Mouse (Mus musculus): ENCODE data around the gene Sox13.

The Sox13 gene

DNA sequence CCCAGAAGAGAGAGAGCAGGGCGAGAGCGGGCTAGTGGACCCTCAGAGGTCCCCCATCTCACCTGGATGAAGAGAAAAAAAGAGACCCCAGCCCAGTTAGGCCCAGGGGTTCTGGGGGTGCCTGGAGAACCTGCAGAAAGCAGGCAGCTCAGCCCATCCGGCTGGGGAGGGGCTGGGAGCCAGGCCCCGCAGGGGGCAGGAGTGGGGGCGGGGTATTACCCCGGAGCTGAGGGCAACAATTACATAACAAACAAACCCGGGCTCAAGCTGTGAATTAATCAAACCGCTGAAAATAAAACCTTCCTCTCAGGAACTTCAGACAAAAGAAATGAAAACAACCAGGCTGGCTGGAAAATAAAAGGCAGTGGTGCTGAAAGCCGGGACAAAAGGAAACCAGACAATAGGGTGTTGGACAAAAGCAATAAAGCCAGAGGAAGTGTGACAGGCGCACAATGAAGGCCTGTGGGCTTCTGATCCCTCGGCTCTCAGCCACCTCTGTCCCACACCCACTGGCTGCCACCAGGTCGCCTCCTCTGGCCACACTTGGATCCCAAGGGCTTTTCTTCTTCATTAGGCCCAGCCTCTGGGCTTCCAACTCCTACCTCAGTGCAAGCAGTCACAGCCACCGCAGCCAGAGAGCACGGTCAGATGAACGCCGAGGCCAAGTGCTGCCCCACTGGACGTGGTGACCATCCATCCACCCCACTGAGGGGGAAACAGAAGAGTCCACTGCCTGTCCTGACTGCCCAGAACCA lies 26.5 kb downstream of the Sox13 start:
- DNase-seq (ENCODE audit: low spot score), result no peak

DNA sequence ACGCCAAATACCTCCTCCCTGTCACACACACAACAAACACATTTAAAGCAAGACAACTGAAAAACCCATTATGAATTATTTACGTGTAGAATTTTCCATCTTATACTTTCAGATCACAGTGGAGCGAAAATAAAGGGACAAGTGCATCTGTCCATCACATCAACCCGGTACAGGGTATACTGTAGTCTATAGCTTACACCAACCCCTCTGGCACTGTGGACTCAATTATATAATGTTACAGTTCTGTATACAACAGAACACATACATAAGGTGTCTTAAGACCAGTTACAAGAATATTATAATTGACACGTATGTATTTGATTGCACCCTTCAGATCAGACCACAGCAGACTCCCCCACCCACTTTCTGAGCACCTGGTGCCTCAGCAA lies 27.1 kb downstream of the Sox13 start:
- DNase-seq (ENCODE audit: low spot score), result no peak

DNA sequence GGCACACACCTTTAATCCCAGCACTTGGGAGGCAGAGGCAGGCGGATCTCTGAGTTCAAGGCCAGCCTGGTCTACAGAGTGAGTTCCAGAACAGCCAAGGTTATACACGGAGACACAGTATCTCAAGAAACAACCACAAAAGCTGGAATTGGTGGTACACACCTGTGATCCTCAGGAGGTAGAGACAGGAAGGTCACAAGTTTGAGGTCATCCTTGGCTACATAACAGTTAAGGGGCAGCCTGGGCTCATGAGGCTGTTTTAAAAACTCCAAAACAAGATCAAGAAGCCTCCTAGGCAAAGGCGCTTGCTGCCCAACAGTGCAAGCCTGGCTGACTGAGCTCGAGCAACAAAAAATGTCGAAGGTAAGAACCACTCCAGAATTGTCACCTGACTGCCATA lies 27.5 kb downstream of the Sox13 start:
- no peak for DNase-seq (ENCODE audit: low spot score)

DNA sequence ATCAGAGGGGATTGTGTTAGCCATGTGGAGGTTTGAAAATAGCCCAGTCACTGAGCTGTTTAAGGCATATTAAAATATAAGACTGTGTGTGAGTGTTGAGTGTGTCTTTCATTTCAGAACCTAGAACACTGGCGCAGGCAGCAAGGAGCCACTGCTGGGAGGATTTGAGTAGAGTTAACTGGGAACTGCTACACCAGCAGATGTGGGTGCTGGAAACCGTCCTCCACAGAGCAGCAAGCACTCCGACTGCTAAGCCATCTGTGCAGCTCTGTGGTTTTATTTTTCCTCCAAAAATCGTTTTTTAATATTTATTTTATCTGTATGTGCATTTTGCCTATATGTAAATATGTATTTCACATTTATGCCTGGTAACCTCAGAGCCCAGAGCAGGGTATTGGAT lies 29.5 kb downstream of the Sox13 start:
- DNase-seq (ENCODE audit: low spot score), result no peak

DNA sequence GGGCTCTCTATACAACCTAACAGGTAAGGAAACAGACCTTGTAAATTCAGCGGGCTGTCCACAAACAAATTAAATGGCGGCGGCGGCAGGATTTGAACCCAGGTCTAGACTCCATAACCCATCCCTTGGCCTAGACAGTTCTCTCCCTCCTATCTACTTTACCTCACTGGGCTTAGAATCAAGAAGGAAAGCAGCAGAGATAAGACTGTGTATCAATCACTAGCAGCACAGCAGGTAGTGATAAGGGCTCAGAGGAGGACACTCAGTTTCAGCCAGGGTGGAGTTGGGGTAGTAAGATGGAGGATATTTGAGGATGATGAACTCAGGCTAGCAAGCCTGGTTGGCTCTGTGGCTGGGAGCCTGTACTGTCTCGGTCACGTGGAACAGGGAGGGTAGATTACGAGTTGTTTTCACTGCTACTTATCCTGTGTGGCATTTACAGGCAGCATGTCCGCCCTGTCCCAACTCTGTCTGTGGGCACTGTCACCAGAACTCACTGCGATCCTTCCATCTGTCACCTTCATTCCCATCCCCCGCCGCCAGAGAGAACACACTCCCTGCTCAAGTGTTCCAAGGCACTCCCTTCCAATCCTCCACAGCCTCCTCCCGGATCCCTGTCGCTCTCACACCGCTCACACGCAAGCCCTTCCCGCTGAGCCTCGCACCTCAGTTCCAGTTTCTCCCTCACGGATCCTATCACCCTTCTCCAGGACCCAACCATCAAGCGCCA lies 36.5 kb downstream of the Sox13 start:
- DNase-seq (ENCODE audit: low spot score), result no peak

DNA sequence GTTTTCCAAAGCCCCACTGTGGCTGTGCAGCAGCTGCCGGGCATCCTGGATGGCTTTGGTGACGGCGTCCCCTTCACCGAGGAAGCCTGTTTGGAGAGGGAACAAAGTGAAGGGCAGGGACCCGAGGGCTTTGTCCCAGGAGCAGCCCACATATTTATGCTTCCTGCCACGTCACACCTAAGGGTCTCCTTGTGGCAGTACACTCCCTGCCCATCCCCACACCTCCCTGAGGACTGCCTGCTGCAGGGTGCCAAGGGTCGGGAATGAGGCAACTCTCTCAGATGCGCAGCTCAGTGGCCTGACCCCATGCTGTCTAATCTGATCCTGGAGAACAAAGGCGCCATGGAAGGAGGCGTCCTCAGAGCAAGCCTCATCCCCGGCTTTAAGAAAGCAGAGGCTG lies 38.0 kb downstream of the Sox13 start:
- no peak for DNase-seq (ENCODE audit: low spot score)

DNA sequence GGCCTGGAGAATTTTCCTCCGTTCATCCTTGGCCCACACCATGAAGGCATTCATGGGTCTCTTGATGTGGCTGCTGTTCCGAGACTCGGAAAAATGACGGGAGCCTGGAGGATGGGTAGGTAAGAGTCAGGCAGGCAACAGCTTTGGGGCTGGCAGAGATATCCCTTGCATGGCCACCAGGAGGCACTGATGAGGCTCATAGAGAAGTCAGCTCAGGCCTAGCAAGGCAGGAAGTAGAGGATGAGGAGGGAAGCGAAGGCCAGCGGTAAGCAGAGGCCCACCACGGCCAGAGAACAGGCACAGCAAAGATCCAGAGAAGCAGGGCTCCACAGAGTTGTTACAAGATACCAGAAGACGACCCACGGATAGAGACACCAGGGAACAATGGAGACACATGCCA lies 38.7 kb downstream of the Sox13 start:
- DNase-seq (ENCODE audit: low spot score), result peak; percentile 73

DNA sequence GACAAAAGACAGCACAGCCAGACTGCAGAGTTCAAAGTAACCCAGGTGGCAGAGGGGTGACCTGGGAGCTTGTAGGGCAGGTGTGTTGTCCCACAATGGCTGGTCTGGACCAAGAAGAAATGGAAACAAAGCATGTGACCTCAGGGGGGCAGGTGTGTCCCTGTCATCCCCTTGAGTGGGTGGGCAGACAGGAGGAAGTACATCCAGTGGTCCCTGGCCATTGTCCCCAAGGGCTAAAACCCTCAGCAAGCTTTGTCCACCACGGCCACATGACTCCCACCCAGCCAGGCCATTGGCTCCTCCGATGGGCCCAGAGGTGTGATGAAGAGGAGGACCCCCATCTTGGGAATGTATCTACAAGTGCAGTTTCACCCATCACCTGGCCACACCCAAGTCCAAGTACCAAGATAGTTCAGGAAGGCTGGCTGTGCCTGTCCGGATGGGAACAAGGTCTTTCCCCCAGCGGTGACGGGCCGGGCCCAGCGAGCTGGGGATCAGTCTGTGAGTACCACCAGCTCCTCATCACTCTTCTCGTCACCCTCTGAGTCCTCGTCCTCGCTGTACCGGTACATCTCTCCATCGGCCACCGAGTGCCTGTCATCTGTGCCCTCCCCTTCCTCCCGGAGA lies 40.9 kb downstream of the Sox13 start:
- DNase-seq (ENCODE audit: low spot score), result no peak

DNA sequence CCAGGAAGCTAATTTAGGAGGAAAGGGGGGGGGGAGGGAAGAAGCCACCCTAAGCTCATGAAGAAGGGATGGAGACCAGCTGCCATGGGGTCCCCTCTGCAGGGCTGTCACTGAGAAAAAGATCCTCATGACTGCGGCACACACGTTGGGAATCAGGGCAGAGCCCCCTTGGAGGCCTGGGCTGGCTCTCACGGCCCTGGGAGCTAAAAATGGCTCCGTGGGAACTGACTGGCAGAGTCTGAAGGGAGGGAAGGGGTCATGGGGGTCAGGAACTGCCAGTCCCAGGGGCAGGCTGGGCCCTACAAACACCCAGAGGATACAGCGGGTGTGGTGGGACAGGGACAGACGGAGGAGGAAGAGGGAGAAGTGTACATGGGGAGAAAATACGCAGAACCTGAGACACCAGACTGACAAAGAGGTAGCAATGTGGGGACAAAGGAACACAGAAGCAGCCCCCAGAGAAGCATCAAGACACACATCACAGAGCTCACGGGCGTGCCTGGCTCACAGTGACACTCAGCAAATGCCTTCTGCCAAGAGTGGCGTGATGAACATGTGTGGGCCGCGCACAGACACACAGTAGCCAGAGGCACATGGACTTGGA lies 41.5 kb downstream of the Sox13 start:
- DNase-seq (ENCODE audit: low spot score), result no peak

DNA sequence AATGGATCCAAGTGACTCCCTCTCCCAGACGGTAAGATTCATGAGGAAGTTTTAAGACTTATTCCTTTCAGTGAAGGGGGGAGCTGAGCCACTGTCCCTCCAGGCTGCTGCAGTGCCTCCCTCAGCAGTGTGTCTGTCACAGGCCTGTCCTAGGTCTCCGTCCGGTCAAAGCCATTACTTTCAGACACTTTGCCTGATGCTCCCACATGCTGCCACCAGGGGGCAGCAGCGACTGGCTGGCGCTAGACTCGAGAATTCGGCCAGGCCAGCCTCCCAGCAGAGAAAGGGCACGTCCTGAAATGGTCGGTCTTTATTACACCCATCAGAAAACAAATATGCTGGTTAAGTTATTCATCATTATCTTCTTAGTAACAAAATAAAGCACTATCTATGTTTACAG lies 42.2 kb downstream of the Sox13 start:
- peak; percentile 71 for DNase-seq (ENCODE audit: low spot score)

DNA sequence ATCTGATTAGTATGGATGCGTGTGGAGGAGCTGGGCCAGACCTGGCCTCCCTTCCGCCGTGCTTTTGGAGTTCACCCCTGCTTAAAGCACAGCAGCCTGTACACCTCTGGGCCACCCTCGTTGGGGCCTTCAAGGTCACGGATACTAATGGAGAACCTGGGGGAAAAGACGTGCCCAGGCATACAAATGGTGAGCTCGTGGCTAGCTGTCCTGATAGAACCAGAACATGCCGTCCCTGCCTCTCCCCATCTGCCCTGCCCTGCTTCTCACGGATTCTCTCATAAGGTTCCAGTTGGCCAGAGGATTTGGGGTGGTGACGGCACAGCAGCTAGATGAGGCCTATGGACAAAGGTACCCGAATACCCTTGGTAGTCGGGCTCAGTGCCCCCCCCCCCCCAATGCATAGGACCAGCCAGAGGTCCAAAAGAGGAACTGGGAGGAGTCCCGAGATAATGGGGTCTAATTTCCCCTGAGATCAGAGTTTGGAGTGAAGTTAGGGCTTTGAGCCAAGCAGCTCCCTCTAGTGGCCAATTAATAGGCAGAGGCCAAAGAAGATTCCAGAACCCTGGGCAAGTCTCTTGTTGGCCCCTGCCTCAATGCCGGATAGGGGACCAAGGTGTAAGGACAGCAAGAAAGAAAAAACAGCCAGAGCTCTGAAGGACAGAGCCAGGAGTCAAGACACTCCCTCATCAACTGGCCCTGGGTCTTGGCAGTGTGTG lies 43.7 kb downstream of the Sox13 start:
- no peak for DNase-seq (ENCODE audit: low spot score)

DNA sequence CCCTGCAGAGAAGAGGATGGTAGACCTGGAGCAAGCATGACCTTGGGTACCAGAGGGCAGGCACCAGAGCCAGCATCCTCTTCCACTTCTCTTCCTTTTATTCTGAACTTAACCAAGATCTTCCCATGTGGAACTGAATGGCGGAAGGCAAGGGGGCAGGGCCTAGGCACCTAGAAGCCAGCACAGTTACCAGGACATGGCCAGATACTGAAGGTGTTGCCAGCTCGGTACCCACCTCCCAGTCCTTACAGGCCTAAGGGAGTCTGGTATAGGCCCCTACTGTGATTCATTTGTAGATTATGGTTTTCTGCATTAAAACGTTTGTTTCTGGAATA lies 44.2 kb downstream of the Sox13 start:
- DNase-seq (ENCODE audit: low spot score), result no peak

DNA sequence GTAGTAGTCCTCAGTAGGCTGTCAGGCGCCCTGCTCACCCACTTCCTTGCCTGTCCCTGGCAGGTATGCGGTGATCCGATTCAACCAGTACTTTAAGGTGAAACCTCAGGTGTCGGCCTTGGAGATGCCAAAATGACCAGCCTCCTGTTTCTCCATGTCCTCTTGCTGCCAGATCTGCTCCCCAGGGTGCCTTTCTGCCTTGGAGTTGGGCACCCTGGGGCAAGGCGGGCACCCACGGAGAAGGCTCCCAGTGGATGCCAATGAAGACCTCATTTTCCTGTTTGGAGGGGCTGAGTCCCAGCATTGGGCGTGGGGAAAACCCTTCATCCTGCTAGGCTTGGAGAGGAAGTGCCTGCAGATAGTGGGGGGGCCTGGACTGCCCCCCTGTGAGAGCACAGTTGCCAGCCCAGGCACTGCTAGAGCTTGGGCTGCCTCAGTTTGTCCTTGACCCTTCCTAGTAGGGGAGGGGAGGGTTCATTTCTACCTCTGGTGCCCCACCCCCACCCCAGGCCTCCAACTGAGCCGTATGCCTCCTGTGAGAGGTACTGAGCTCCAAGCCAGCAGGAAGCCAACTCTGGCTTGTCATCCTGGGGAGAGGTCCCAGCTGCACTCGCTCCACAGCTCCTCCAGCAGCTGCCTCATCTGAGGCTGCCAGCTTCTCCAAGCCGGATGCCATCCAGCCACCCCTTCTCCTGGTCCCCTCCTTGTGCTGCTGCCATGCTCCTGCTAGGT lies 44.8 kb downstream of the Sox13 start:
- no peak for DNase-seq (ENCODE audit: low spot score)

DNA sequence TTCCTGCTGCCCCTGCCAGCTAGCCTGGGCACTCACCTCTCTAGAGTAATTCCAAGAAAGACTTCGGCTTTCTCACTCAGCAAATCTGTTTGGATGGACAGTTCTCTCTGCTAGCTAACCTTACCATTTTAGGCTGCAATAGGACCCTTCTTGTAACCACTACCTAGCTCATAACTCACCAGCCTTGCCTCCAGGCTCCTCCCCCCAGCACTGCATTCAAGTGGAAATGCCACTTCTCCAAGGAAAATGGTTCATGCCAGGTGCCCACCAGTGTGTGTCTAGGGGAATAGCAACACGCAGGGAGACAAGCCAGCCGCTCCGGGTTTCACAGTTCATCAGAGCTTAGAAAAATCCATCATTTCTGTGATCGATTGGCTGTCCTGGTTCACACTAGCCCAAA lies 46.6 kb downstream of the Sox13 start:
- no peak for DNase-seq (ENCODE audit: low spot score)

DNA sequence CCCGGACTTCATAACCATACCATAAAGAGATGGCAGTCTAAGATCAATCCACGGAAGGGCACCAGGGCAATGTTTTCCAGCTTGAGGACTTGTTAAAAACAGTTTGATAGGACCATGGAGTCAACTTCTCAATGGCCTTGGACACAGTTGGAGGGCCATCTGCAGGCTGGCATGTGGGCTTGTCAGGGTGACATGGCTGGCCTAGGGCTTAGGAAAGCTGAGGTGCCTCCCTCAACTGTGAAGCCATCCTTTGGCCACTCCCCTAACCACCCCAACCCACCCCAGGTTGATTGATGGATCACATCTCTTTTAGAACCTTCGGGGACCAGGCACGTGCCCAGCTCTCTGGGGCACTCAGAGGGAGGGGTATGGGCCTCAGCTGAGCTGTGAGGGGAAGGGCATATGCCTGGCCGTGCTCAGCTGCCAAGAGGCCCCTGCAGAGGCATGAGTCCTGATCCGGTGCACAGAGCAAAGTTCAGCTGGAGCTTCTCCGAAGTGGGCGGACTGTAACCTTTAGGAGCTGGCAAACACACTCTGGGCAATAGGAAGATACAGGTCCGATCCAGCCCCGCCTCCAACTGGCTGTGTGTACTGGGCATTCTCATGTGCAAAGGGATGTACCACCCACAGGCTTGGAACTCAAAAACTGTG lies 48.4 kb downstream of the Sox13 start:
- peak; percentile 28 for DNase-seq (ENCODE audit: low spot score)

DNA sequence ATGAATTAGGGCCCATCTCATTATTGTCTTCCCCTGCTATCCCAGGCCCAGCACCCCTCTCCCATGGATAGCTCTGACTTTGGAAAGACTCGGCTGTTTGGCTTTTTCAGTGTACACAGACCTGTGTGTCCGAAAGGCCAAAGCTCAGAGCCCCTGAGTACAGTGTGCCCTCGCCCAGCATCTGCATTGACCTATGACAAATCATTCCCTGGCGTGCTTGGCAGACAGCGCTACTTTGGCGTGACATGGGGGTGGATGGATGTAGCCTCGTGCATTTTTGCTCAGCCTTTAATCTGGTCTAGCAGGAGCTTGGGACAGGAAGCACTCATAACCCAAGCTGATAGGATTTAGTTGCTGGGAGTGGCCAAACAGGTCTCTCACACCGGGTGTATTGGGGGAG lies 52.1 kb downstream of the Sox13 start:
- DNase-seq (ENCODE audit: low spot score), result no peak

DNA sequence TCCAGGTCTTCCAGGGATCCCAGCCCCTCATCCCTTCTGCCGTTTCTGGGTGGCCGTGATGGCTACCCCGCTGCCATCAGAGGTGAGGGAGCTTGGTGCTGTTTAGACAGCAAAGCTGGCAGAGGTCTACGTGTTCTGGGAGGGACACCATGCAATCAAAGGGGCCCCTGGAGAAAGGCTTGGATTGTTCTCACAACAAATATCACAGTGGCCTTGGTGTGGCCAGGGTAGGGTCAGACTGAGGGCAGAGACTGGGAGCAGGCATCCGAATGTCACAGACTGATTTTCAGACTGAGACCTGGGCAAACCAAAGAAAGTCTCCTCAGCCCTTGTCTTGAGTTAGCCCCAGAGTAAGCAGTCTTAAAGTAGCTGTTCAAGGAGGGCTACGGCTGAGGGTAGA lies 52.7 kb downstream of the Sox13 start:
- DNase-seq (ENCODE audit: low spot score), result no peak

DNA sequence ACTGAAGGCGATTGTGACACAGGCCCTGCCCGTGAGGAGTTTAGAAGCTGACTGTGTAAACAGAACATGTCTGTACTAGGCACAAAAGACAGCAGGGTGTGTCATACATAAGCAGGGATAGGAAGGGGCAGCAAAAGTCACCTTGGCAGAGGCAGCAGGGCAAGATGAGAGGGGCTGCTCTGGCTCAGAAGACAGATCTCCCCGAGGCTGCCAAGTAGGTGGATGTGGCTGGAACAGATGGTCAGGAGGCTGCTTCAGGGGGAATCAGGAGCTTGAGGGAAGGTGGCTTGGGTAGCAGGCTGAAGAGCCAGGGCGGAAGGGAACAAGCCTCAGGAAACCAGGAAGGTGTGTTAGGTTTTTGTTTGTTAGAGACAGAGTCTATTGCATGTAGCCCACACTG lies 53.8 kb downstream of the Sox13 start:
- DNase-seq (ENCODE audit: low spot score), result no peak

DNA sequence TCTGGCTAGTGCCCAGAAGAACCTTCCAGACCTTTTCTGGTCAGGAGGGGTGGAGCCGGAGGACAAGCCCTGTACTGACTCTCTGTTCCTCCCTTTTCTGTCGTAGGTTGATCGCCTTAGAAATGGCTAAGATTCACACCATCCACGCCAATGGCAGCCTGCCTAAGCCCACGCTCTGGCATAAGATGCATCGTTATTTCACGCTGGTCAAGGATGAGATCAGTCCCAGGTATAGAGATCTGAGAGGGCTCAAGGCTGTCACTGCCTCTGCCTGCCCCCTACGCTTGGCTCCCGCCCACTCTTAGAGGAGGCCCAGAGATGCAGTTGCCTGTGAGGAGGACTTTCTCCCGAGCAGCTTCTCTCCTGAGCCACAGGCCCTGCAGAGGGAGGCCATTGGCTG lies 55.5 kb downstream of the Sox13 start:
- DNase-seq (ENCODE audit: low spot score), result no peak

DNA sequence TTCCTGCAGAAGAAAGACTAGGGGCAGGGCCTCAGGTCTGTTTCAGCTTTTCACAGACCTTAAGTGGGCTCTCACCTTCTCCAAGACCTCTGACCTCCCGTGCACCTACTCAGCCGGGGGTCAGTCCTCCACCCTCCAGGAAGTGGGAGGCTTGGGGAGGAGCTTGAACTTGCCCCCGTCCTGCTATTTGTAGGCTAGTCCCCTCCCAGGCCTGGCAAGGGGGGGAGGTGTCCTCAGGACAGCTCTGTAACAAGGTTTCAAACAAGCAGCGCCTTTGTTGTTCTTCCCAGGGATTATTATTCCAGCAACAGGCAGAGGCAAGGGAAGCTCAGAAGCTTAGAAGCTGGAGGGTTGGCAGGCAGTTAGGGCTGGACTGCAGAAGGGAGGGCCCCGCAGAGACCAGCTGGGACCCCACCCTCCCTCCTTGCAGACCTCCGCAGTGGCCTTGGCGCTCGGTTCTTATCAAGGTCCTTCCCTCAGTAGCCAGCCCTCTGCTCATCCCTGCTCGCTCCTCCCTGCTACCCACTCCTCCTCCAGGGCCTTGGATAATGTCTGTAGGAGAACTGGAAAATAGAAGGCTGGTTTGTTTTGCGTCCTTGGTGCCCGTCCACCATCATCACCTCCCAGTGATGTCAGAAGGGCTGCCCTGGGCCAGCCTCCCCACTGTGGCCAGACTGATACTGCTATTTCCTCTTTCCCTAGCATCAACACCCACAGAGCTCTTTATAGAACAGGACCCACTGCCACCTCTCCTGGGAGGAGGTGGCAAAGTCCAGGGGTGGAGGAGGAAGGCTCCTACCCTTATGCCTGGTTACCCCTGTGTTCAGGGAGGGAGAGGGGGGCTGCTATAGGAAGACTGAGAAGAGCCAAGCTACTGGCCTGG lies 56.3 kb downstream of the Sox13 start:
- peak; percentile 72 for DNase-seq (ENCODE audit: low spot score)

Data from yolk sac, embryonic 10.5 days (tissue).